Mouse (Mus musculus) liver, adult 2 months (tissue): Measurements from ENCODE around the gene Runx2.

Source experiments
- CTCF ChIP-seq: fragments of 200-500 bp; IDR thresholded peaks from 2 replicates; pipeline ENCODE4 v1.5.1; 2011; ENCODE audit warnings: low read depth, low read length, control low read depth
- POLR2A ChIP-seq: fragments of 200-500 bp; IDR thresholded peaks from 2 replicates; pipeline ENCODE4 v1.6.1; 2011; ENCODE audit warnings: low read length, control low read depth; ENCODE audit not compliant: insufficient read depth; ENCODE audit errors: extremely low read depth

DNA sequence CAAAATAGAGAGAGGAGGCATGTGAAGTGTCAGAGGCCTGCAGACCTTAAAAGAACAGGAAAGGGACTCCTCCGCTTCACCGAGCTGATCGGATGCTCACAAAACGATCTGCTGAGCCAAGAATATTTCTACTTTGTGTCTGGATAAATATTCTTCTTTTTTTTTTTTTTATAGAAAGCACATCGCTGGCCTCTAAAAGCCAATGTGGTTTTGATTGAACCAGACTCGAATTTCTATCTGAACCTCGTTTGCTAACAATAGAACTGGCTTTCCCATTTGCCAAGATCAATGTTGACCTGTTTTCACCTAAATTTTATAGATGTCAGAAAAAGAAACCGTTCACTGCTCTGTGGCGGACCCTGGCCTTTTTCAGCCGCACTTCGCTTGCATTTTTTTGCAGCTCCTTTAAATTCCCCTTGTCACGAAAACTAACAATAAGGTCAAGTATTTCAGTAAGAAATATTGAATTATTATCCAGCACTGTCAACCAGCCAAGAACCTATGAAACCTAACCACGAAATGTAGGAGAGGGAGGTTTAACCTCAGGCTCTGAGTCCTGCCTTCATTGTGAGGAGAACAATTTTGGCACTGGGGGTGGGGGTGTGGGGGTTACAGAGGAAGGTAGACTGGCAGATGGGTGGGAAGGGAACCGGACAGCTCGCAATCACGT, 222.4 kb downstream of the Runx2 start:
- TF ChIP-seq POLR2A (no peak), CTCF (no peak)
